In the genomic region with DNA sequence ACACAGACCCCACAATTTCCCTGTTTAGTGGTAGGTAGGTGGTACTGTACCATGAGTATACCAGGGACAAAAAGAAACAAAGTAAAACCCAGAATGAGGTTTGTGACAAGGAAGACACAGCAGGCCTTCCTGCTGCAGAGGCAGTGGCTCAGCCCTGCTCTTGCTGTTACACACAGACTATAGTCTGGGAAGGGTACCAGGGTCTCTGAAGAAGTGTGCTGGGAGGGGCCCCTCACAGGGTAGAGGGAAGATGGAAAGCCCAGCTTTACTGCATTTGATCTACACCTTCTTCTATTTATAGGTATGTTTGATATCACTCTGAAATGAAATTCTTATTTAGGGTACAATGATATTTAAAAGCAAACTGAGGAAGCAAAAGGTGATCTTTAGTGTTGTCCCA, we compare ENCODE assay signal across 19 mouse cellular contexts. TPM values are rescaled to one million over a fixed set of nuclear protein-coding genes. Genes with fewer than 3 reads are reported as not detected.
DNase-seq lines count a peak whose midpoint lies in the region; ATAC-seq and TF ChIP-seq lines count a peak whose summit lies in the region.
"Had no signal": no experiment of that assay in that cellular context is flagged by ENCODE, and none has a peak within 500 bp of the region (broad histone marks: within the 10 kb centered on the region; RNA-seq: fewer than 3 reads in every experiment).

No protein-coding gene starts in this region.

- H3K27ac ChIP-seq in midbrain, embryonic 11.5 days (ENCODE audit: low read depth, low read length): no peak overlapping the region
- H3K27ac ChIP-seq: embryonic facial prominence, embryonic 15.5 days; forebrain, embryonic 10.5 days; hindbrain, embryonic 15.5 days; midbrain, embryonic 15.5 days had no signal

- H3K4me1 ChIP-seq in lung, adult 2 months (ENCODE audit: control insufficient read depth, insufficient read depth, low read length): no peaks in the 10 kb centered on the region
- no peaks in the 10 kb centered on the region for H3K4me1 ChIP-seq in midbrain, embryonic 11.5 days (ENCODE audit: control insufficient read depth, insufficient read depth, low read length)
- H3K4me1 ChIP-seq: embryonic facial prominence, embryonic 15.5 days; forebrain, embryonic 10.5 days; hindbrain, embryonic 15.5 days; midbrain, embryonic 15.5 days had no signal

- no peak for TF ChIP-seq POLR2A in lung, adult 2 months (IDR thresholded peaks at IDR 0.05; ENCODE audit: borderline replicate concordance, extremely low read depth, low read depth, low read length)

- DNase-seq in cerebellum, adult 9-10 months: peak; percentile 12
- no peak for DNase-seq in cerebellum, postnatal 36 days
- DNase-seq in heart, postnatal 10 days: peak; percentile 42 to 45
- DNase-seq in heart, adult 11 months: no peak
- DNase-seq in lung, postnatal 10 days: peak; percentile 42
- DNase-seq in lung, adult 2 months: no peak
- no peak for DNase-seq in midbrain, embryonic 11.5 days (ENCODE audit: low spot score, missing footprints)
- DNase-seq: embryo, embryonic 11 days; liver; liver, postnatal 0 days; thymus, postnatal 4 days had no signal

- H3K9ac ChIP-seq in midbrain, embryonic 11.5 days (ENCODE audit: low read length): no peak overlapping the region
- H3K9ac ChIP-seq: embryonic facial prominence, embryonic 15.5 days; hindbrain, embryonic 15.5 days; liver, postnatal 0 days; midbrain, embryonic 15.5 days had no signal

- ATAC-seq in midbrain, embryonic 11.5 days (ENCODE audit: low FRiP score): no peak
- ATAC-seq: intestine, postnatal 0 days; liver, postnatal 0 days; midbrain, embryonic 15.5 days had no signal

- H3K9me3 ChIP-seq in midbrain, embryonic 11.5 days (ENCODE audit: control insufficient read depth, low read length): no peaks in the 10 kb centered on the region
- H3K9me3 ChIP-seq: embryonic facial prominence, embryonic 15.5 days; forebrain, embryonic 10.5 days; hindbrain, embryonic 15.5 days; midbrain, embryonic 15.5 days had no signal

- no peaks in the 10 kb centered on the region for H3K27me3 ChIP-seq in midbrain, embryonic 11.5 days (ENCODE audit: control insufficient read depth, insufficient read depth, low read length)
- H3K27me3 ChIP-seq: embryonic facial prominence, embryonic 15.5 days; hindbrain, embryonic 15.5 days; midbrain, embryonic 15.5 days had no signal

- no peak overlapping the region for H3K4me2 ChIP-seq in midbrain, embryonic 11.5 days
- H3K4me2 ChIP-seq: embryonic facial prominence, embryonic 15.5 days; hindbrain, embryonic 15.5 days; midbrain, embryonic 15.5 days had no signal

- TF ChIP-seq CTCF in lung, adult 2 months (IDR thresholded peaks at IDR 0.05; ENCODE audit: insufficient read depth, low read length): no peak

- intact Hi-C loops in heart, postnatal 10 days (cut with DNase I): no loop called here

- H3K4me3 ChIP-seq in lung, adult 2 months (replicated peaks; ENCODE audit: extremely low read depth, low read depth, low read length): no peak overlapping the region
- H3K4me3 ChIP-seq in midbrain, embryonic 11.5 days (ENCODE audit: low read depth, low read length): no peak overlapping the region
- H3K4me3 ChIP-seq: embryonic facial prominence, embryonic 15.5 days; forebrain, embryonic 10.5 days; hindbrain, embryonic 15.5 days; midbrain, embryonic 15.5 days had no signal

- H3K36me3 ChIP-seq in midbrain, embryonic 11.5 days (ENCODE audit: control insufficient read depth, insufficient read depth, low read length): no peaks in the 10 kb centered on the region
- H3K36me3 ChIP-seq: embryonic facial prominence, embryonic 15.5 days; forebrain, embryonic 10.5 days; hindbrain, embryonic 15.5 days; midbrain, embryonic 15.5 days had no signal

RNA-seq across cellular contexts. Expression of a gene that starts 26.0 kb away (rescaled TPM):
- total RNA-seq in heart, postnatal 10 days (2021): under 1 TPM; 0.20 to 0.24 TPM
- 0.05 and 0.83 TPM in 2 replicates for polyA plus RNA-seq in lung, adult 2 months (2012; rRNA removed)
- 0.10 TPM in 1 of 2 replicates, not detected in the other for polyA plus RNA-seq in midbrain, embryonic 11.5 days (2014; fragmentation: Nextera tagmentation; extraction: Ambion mirVana)
- total RNA-seq: megakaryocyte, adult 5-6 weeks had no signal
- polyA plus RNA-seq: gonadal fat pad, adult 2 months; intestine, postnatal 0 days; testis, adult 2 months had no signal

RNA-seq across cellular contexts. Expression of a gene that starts 54.6 kb away (rescaled TPM):
- total RNA-seq in heart, postnatal 10 days (2021): 10 to 100 TPM; 11.1 to 11.4 TPM
- polyA plus RNA-seq in lung, adult 2 months (2012; rRNA removed): 6.5 and 6.6 TPM in 2 replicates
- polyA plus RNA-seq in midbrain, embryonic 11.5 days (2014; fragmentation: Nextera tagmentation; extraction: Ambion mirVana): 5.0 and 6.5 TPM in 2 replicates

Comparison
In these comparisons a context has a peak if more than half of its experiments do, and no peak if none do; other contexts are left out.
1. DNase-seq: peak in cerebellum, adult 9-10 months (single experiment), heart, postnatal 10 days (2 of 2) and lung, postnatal 10 days (single experiment); none in cerebellum, postnatal 36 days (0 of 2), heart, adult 11 months (single experiment), lung, adult 2 months (single experiment) and midbrain, embryonic 11.5 days (single experiment).